Mouse (Mus musculus) kidney, embryonic 15.5 days (tissue): ENCODE data around the gene Kcnd3. TPM values are rescaled to one million over a fixed set of nuclear protein-coding genes. Genes with fewer than 3 reads are reported as not detected.

Experiments used
- ATAC-seq: fragments of 200-750 bp; cut with Nextera tagmentation; replicated peaks from 2 replicates; pipeline ENCODE4 v1.8.0; 2017; ENCODE audit warnings: moderate TSS enrichment; ENCODE audit not compliant: low FRiP score
- H3K27ac ChIP-seq: fragments of 300-500 bp; sonication (generic); 2 replicates; pipeline ENCODE4 v1.5.1; 2015; ENCODE audit warnings: mild to moderate bottlenecking, inconsistent platforms
- H3K27me3 ChIP-seq: fragments of 300-500 bp; sonication (generic); 2 replicates; pipeline ENCODE4 v1.6.1; 2015; ENCODE audit warnings: inconsistent platforms
- H3K36me3 ChIP-seq: fragments of 300-500 bp; sonication (generic); 2 replicates; pipeline ENCODE4 v1.6.1; 2015; ENCODE audit warnings: inconsistent platforms
- H3K4me1 ChIP-seq: fragments of 300-500 bp; sonication (generic); 2 replicates; pipeline ENCODE4 v1.6.1; 2015; ENCODE audit warnings: inconsistent platforms
- H3K4me2 ChIP-seq: fragments of 300-500 bp; sonication (generic); 2 replicates; pipeline ENCODE4 v1.6.1; 2015; ENCODE audit warnings: moderate library complexity, mild to moderate bottlenecking, inconsistent platforms
- H3K4me3 ChIP-seq: fragments of 300-500 bp; sonication (generic); replicated peaks from 2 replicates; pipeline ENCODE4 v1.5.1; 2015; ENCODE audit warnings: mild to moderate bottlenecking, inconsistent platforms
- H3K9ac ChIP-seq: fragments of 300-500 bp; sonication (generic); 2 replicates; pipeline ENCODE4 v1.6.1; 2015; ENCODE audit warnings: mild to moderate bottlenecking, inconsistent platforms
- H3K9me3 ChIP-seq: fragments of 300-500 bp; sonication (generic); replicated peaks from 2 replicates; pipeline ENCODE4 v1.6.1; 2016; ENCODE audit warnings: inconsistent platforms
- WGBS: fragments of 180-500 bp; shearing (Covaris S2); methylation state at CpG from one replicate; pipeline ENCODE4 v1.1.7; 2015; ENCODE audit warnings: mixed read lengths; 5-methylcytosine and 5-hydroxymethylcytosine counted together
- polyA plus RNA-seq: library from polyadenylated mRNA; unstranded; fragments of >200 nt; fragmentation: Nextera tagmentation; extraction: Ambion mirVana; gene quantifications from 2 replicates; pipeline ENCODE4 v1.2.1, GENCODE M21; 2015

The Kcnd3 gene
- polyA plus RNA-seq, 1 experiment from 2014 or later, result 2.4 TPM

- H3K4me2 ChIP-seq, result no peak overlapping the region
- H3K27me3 ChIP-seq, result no peaks in the 10 kb centered on the region
- ATAC-seq, result no peak
- H3K4me1 ChIP-seq, result peaks cover 6% of the 10 kb centered on the region; the same call in 1 of the 2 replicates
- H3K4me3 ChIP-seq, result no peak overlapping the region
- H3K27ac ChIP-seq, result no peak overlapping the region
- H3K9me3 ChIP-seq, result no peaks in the 10 kb centered on the region
- WGBS, result 75% methylated on average over 9 of the region's 9 CpGs
- H3K9ac ChIP-seq, result no peak overlapping the region
- no peaks in the 10 kb centered on the region for H3K36me3 ChIP-seq
These were observed 117.8 kb downstream of the Kcnd3 start for GRCm38 (mm10) chr3:105569950-105570349.

- no peaks in the 10 kb centered on the region for H3K9me3 ChIP-seq
- no peaks in the 10 kb centered on the region for H3K27me3 ChIP-seq
- no peak overlapping the region for H3K4me3 ChIP-seq
- H3K36me3 ChIP-seq, result no peaks in the 10 kb centered on the region
- no peak overlapping the region for H3K27ac ChIP-seq
- ATAC-seq, result no peak
- no peak overlapping the region for H3K4me2 ChIP-seq
- H3K9ac ChIP-seq, result no peak overlapping the region
- WGBS, result 54% methylated on average over 3 of the region's 3 CpGs
- peaks cover 6% of the 10 kb centered on the region; the same call in 1 of the 2 replicates for H3K4me1 ChIP-seq
These were observed 118.7 kb downstream of the Kcnd3 start for GRCm38 (mm10) chr3:105570818-105571217.

GRCm38 (mm10) chr3:105571944-105572343, 119.8 kb downstream of the Kcnd3 start:
- no peak overlapping the region for H3K4me2 ChIP-seq
- WGBS, result 69% methylated on average over 1 of the region's 1 CpGs
- no peak for ATAC-seq

GRCm38 (mm10) chr3:105573156-105573555, 121.0 kb downstream of the Kcnd3 start:
- ATAC-seq, result no peak
- Histone ChIP-seq H3K27me3 (no peaks in the 10 kb centered on the region), H3K36me3 (no peaks in the 10 kb centered on the region), H3K4me2 (no peak overlapping the region), H3K9ac (no peak overlapping the region), H3K27ac (no peak overlapping the region), H3K4me3 (no peak overlapping the region), H3K9me3 (no peaks in the 10 kb centered on the region), H3K4me1 (peaks cover 3% of the 10 kb centered on the region; the same call in 1 of the 2 replicates)
- WGBS, result 63% methylated on average over 2 of the region's 2 CpGs

More at GRCm38 (mm10) chr3:105571944-105572343, 119.8 kb downstream of the Kcnd3 start:
- H3K4me1 ChIP-seq, result peaks cover 6% of the 10 kb centered on the region; the same call in 1 of the 2 replicates
- H3K36me3 ChIP-seq, result no peaks in the 10 kb centered on the region
- H3K9me3 ChIP-seq, result no peaks in the 10 kb centered on the region
- H3K4me3 ChIP-seq, result no peak overlapping the region
- no peaks in the 10 kb centered on the region for H3K27me3 ChIP-seq
- H3K9ac ChIP-seq, result no peak overlapping the region
- H3K27ac ChIP-seq, result no peak overlapping the region

- H3K4me2 ChIP-seq, result no peak overlapping the region
- no peak for ATAC-seq
- no peak overlapping the region for H3K4me3 ChIP-seq
- H3K36me3 ChIP-seq, result no peaks in the 10 kb centered on the region
- no peak overlapping the region for H3K27ac ChIP-seq
- no peaks in the 10 kb centered on the region for H3K9me3 ChIP-seq
- H3K9ac ChIP-seq, result no peak overlapping the region
- WGBS, result 71% methylated on average over 3 of the region's 3 CpGs
- no peaks in the 10 kb centered on the region for H3K27me3 ChIP-seq
- no peaks in the 10 kb centered on the region for H3K4me1 ChIP-seq
These were observed 126.2 kb downstream of the Kcnd3 start for GRCm38 (mm10) chr3:105578320-105578719.

- Histone ChIP-seq H3K4me1 (0 out of 2 replicates have a peak, but pooled peaks cover 3% of the 10 kb centered on the region), H3K9me3 (no peaks in the 10 kb centered on the region), H3K4me3 (no peak overlapping the region), H3K36me3 (no peaks in the 10 kb centered on the region), H3K27ac (no peak overlapping the region), H3K9ac (no peak overlapping the region), H3K27me3 (no peaks in the 10 kb centered on the region), H3K4me2 (no peak overlapping the region)
- ATAC-seq, result no peak
- 47% methylated on average over 6 of the region's 6 CpGs for WGBS
These were observed 129.0 kb downstream of the Kcnd3 start for GRCm38 (mm10) chr3:105581119-105581518.

- Histone ChIP-seq H3K4me2 (no peak overlapping the region), H3K36me3 (no peaks in the 10 kb centered on the region), H3K27me3 (no peaks in the 10 kb centered on the region), H3K9ac (no peak overlapping the region), H3K4me3 (no peak overlapping the region), H3K4me1 (0 out of 2 replicates have a peak, but pooled peaks cover 3% of the 10 kb centered on the region), H3K27ac (no peak overlapping the region), H3K9me3 (no peaks in the 10 kb centered on the region)
- WGBS, result 37% methylated on average over 4 of the region's 4 CpGs
- no peak for ATAC-seq
These were observed 133.6 kb downstream of the Kcnd3 start for GRCm38 (mm10) chr3:105585734-105586159.

- H3K27me3 ChIP-seq, result no peaks in the 10 kb centered on the region
- ATAC-seq, result no peak
- H3K4me1 ChIP-seq, result 0 out of 2 replicates have a peak, but pooled peaks cover 3% of the 10 kb centered on the region
- no peaks in the 10 kb centered on the region for H3K9me3 ChIP-seq
- H3K4me3 ChIP-seq, result no peak overlapping the region
- no peak overlapping the region for H3K9ac ChIP-seq
- no peaks in the 10 kb centered on the region for H3K36me3 ChIP-seq
- H3K27ac ChIP-seq, result no peak overlapping the region
- H3K4me2 ChIP-seq, result no peak overlapping the region
- 79% methylated on average over 15 of the region's 15 CpGs for WGBS
These were observed 138.0 kb downstream of the Kcnd3 start for GRCm38 (mm10) chr3:105590056-105590672.

GRCm38 (mm10) chr3:105591766-105592165, 139.6 kb downstream of the Kcnd3 start:
- Histone ChIP-seq H3K4me3 (no peak overlapping the region), H3K9me3 (no peaks in the 10 kb centered on the region), H3K27ac (no peak overlapping the region), H3K9ac (no peak overlapping the region), H3K4me1 (no peaks in the 10 kb centered on the region), H3K4me2 (no peak overlapping the region), H3K36me3 (no peaks in the 10 kb centered on the region), H3K27me3 (no peaks in the 10 kb centered on the region)
- WGBS, result 88% methylated on average over 1 of the region's 1 CpGs
- ATAC-seq, result no peak

- Histone ChIP-seq H3K4me2 (no peak overlapping the region), H3K36me3 (no peaks in the 10 kb centered on the region), H3K4me3 (no peak overlapping the region), H3K27ac (no peak overlapping the region), H3K27me3 (no peaks in the 10 kb centered on the region), H3K4me1 (no peaks in the 10 kb centered on the region), H3K9ac (no peak overlapping the region), H3K9me3 (no peaks in the 10 kb centered on the region)
- no peak for ATAC-seq
- 76% methylated on average over 2 of the region's 2 CpGs for WGBS
These were observed 140.1 kb downstream of the Kcnd3 start for GRCm38 (mm10) chr3:105592246-105592645.

- ATAC-seq, result no peak
- no peaks in the 10 kb centered on the region for H3K4me1 ChIP-seq
- no peaks in the 10 kb centered on the region for H3K27me3 ChIP-seq
- no peak overlapping the region for H3K9ac ChIP-seq
- H3K27ac ChIP-seq, result no peak overlapping the region
- no peak overlapping the region for H3K4me2 ChIP-seq
- H3K9me3 ChIP-seq, result no peaks in the 10 kb centered on the region
- WGBS, result 87% methylated on average over 4 of the region's 4 CpGs
- H3K4me3 ChIP-seq, result no peak overlapping the region
- H3K36me3 ChIP-seq, result no peaks in the 10 kb centered on the region
These were observed 148.4 kb downstream of the Kcnd3 start for GRCm38 (mm10) chr3:105600483-105600882.

- no peaks in the 10 kb centered on the region for H3K36me3 ChIP-seq
- H3K9me3 ChIP-seq, result no peaks in the 10 kb centered on the region
- no peak for ATAC-seq
- H3K27ac ChIP-seq, result no peak overlapping the region
- no peak overlapping the region for H3K4me2 ChIP-seq
- H3K9ac ChIP-seq, result no peak overlapping the region
- H3K4me1 ChIP-seq, result no peaks in the 10 kb centered on the region
- no peaks in the 10 kb centered on the region for H3K27me3 ChIP-seq
- no peak overlapping the region for H3K4me3 ChIP-seq
- 90% methylated on average over 5 of the region's 5 CpGs for WGBS
These were observed 150.8 kb downstream of the Kcnd3 start for GRCm38 (mm10) chr3:105602966-105603365.

GRCm38 (mm10) chr3:105605726-105606125, 153.6 kb downstream of the Kcnd3 start:
- ATAC-seq, result no peak
- Histone ChIP-seq H3K4me1 (no peaks in the 10 kb centered on the region), H3K4me2 (no peak overlapping the region), H3K27ac (no peak overlapping the region), H3K9me3 (no peaks in the 10 kb centered on the region), H3K36me3 (no peaks in the 10 kb centered on the region), H3K9ac (no peak overlapping the region), H3K4me3 (no peak overlapping the region), H3K27me3 (no peaks in the 10 kb centered on the region)
- 77% methylated on average over 5 of the region's 5 CpGs for WGBS
